Comparison of ENCODE assay signal across 8 mouse cellular contexts in genomic region chr3:67429338-67429998, GRCm38 (mm10). TPM values are rescaled to one million over a fixed set of nuclear protein-coding genes. Genes with fewer than 3 reads are reported as not detected.
DNase-seq lines count a peak whose midpoint lies in the region; ATAC-seq lines count a peak whose summit lies in the region.

No protein-coding gene starts in this region.

- peaks cover 25% of the 10 kb centered on the region for H3K36me3 ChIP-seq in kidney, embryonic 15.5 days
- H3K36me3 ChIP-seq in hindbrain, embryonic 10.5 days, result peaks cover 30% of the 10 kb centered on the region
- H3K36me3 ChIP-seq in midbrain, embryonic 10.5 days, result peaks cover 29% of the 10 kb centered on the region

- peaks cover 7% of the 10 kb centered on the region for H3K4me1 ChIP-seq in kidney, embryonic 15.5 days
- H3K4me1 ChIP-seq in hindbrain, embryonic 10.5 days (replicated peaks), result peaks cover 10% of the 10 kb centered on the region
- peaks cover 13% of the 10 kb centered on the region for H3K4me1 ChIP-seq in midbrain, embryonic 10.5 days

- peak overlapping the region; percentile 71 for H3K4me2 ChIP-seq in kidney, embryonic 15.5 days

- WGBS in kidney, embryonic 15.5 days, result 35% methylated on average over 8 of the region's 8 CpGs
- 35% methylated on average over 8 of the region's 8 CpGs for WGBS in hindbrain, embryonic 10.5 days
- 33% methylated on average over 8 of the region's 8 CpGs for WGBS in midbrain, embryonic 10.5 days

- H3K9me3 ChIP-seq in kidney, embryonic 15.5 days (replicated peaks), result peaks cover 11% of the 10 kb centered on the region; the same call in 1 of the 2 replicates
- H3K9me3 ChIP-seq in hindbrain, embryonic 10.5 days, result peaks cover 16% of the 10 kb centered on the region
- peaks cover 14% of the 10 kb centered on the region for H3K9me3 ChIP-seq in midbrain, embryonic 10.5 days (replicated peaks)

- no peak; the same call in 1 of the 2 replicates for ATAC-seq in kidney, embryonic 15.5 days (replicated peaks; ENCODE audit: low FRiP score)

- H3K27me3 ChIP-seq in kidney, embryonic 15.5 days, result no peaks in the 10 kb centered on the region
- no peaks in the 10 kb centered on the region for H3K27me3 ChIP-seq in hindbrain, embryonic 10.5 days (ENCODE audit: insufficient read depth, poor library complexity, severe bottlenecking)
- H3K27me3 ChIP-seq in midbrain, embryonic 10.5 days (ENCODE audit: low read depth, poor library complexity, severe bottlenecking), result no peaks in the 10 kb centered on the region

- H3K27ac ChIP-seq in kidney, embryonic 15.5 days, result no peak overlapping the region
- no peak overlapping the region for H3K27ac ChIP-seq in hindbrain, embryonic 10.5 days
- no peak overlapping the region for H3K27ac ChIP-seq in midbrain, embryonic 10.5 days (replicated peaks)

- H3K4me3 ChIP-seq in kidney, embryonic 15.5 days (replicated peaks), result peak overlapping the region; percentile 99
- H3K4me3 ChIP-seq in hindbrain, embryonic 10.5 days, result peak overlapping the region; percentile 98
- H3K4me3 ChIP-seq in midbrain, embryonic 10.5 days, result peak overlapping the region; percentile 99

- no peak overlapping the region for H3K9ac ChIP-seq in kidney, embryonic 15.5 days

- intact Hi-C loops in left cerebral cortex, postnatal 10 days (cut with DNase I), result loop anchor here (5.0 kb wide), 1 partner anchor 77 kb away; no protein-coding TSS in a partner anchor

- DNase-seq in kidney, adult 8-10 months, result no peak
- peak; percentile 28 for DNase-seq in ZHBTc4 (ENCODE audit: low read depth, low spot score)
- no peak for DNase-seq in hindbrain, embryonic 10.5 days (ENCODE audit: low spot score)
- DNase-seq in midbrain, embryonic 10.5 days (ENCODE audit: low spot score), result no peak
- no peak for DNase-seq in left cerebral cortex, postnatal 10 days (ENCODE audit: extremely low spot score in 1 of 2, low spot score in 2 of 2)
- no peak for DNase-seq in gastrocnemius, adult 8-10 months (ENCODE audit: low spot score in 2 of 2)
- no peak for DNase-seq in lung, postnatal 14 days

RNA-seq across cellular contexts. Expression of gene Gfm1, which starts 0.4 kb away (rescaled TPM):
- polyA plus RNA-seq in kidney, embryonic 15.5 days (2015; fragmentation: Nextera tagmentation; extraction: Ambion mirVana), result 53.2 and 56.2 TPM in 2 replicates
- polyA plus RNA-seq in hindbrain, embryonic 10.5 days (2016; fragmentation: Nextera tagmentation; extraction: Ambion mirVana), result 43.2 and 52.0 TPM in 2 replicates
- 49.6 and 52.4 TPM in 2 replicates for polyA plus RNA-seq in midbrain, embryonic 10.5 days (2016; fragmentation: Nextera tagmentation; extraction: Ambion mirVana)
- 10 to 100 TPM; 46.3 to 48.6 TPM for total RNA-seq in left cerebral cortex, postnatal 10 days (2021)
- total RNA-seq in gastrocnemius, adult 8-10 months (2022), result 100 to 1,000 TPM; 107 to 116 (median 111) TPM

RNA-seq across cellular contexts. Expression of gene Lxn, which starts 34.3 kb away (rescaled TPM):
- 64.0 and 69.0 TPM in 2 replicates for polyA plus RNA-seq in kidney, embryonic 15.5 days (2015; fragmentation: Nextera tagmentation; extraction: Ambion mirVana)
- polyA plus RNA-seq in hindbrain, embryonic 10.5 days (2016; fragmentation: Nextera tagmentation; extraction: Ambion mirVana), result 54.6 and 64.5 TPM in 2 replicates
- polyA plus RNA-seq in midbrain, embryonic 10.5 days (2016; fragmentation: Nextera tagmentation; extraction: Ambion mirVana), result 51.0 and 59.2 TPM in 2 replicates
- total RNA-seq in left cerebral cortex, postnatal 10 days (2021), result 10 to 100 TPM; 47.7 to 52.1 TPM
- 1 to 10 TPM in 3 of 4 experiments, under 1 TPM in 1; 0.29 to 2.3 (median 1.1) TPM for total RNA-seq in gastrocnemius, adult 8-10 months (2022)

RNA-seq across cellular contexts. Expression of gene Gm17402, which starts 54.5 kb away (rescaled TPM):
- not detected in 2 replicates for polyA plus RNA-seq in kidney, embryonic 15.5 days (2015; fragmentation: Nextera tagmentation; extraction: Ambion mirVana)
- polyA plus RNA-seq in hindbrain, embryonic 10.5 days (2016; fragmentation: Nextera tagmentation; extraction: Ambion mirVana), result not detected in 2 replicates
- polyA plus RNA-seq in midbrain, embryonic 10.5 days (2016; fragmentation: Nextera tagmentation; extraction: Ambion mirVana), result not detected in 2 replicates
- not detected for total RNA-seq in left cerebral cortex, postnatal 10 days (2021)
- total RNA-seq in gastrocnemius, adult 8-10 months (2022), result not detected

RNA-seq across cellular contexts. Expression of gene Mlf1, which starts 55.6 kb away (rescaled TPM):
- 11.2 and 14.6 TPM in 2 replicates for polyA plus RNA-seq in kidney, embryonic 15.5 days (2015; fragmentation: Nextera tagmentation; extraction: Ambion mirVana)
- 33.2 and 40.0 TPM in 2 replicates for polyA plus RNA-seq in hindbrain, embryonic 10.5 days (2016; fragmentation: Nextera tagmentation; extraction: Ambion mirVana)
- polyA plus RNA-seq in midbrain, embryonic 10.5 days (2016; fragmentation: Nextera tagmentation; extraction: Ambion mirVana), result 26.1 and 29.8 TPM in 2 replicates
- 1 to 10 TPM; 3.1 TPM for total RNA-seq in left cerebral cortex, postnatal 10 days (2021)
- total RNA-seq in gastrocnemius, adult 8-10 months (2022), result 100 to 1,000 TPM; 179 to 386 (median 241) TPM
